Mouse (Mus musculus) retina, embryonic 14.5 days (tissue): ENCODE results near the gene Strn.
A peak's percentile ranks its signal among the peaks of the same experiment; 100 is the strongest.
"Not testable (repeated sequence)": the region's sequence is repeated elsewhere in the genome, so short reads cannot be mapped to it uniquely, and the experiment has no call there.

ENCODE experiments used
- DNase-seq: peaks from one replicate; pipeline ENCODE4 v3.0.0-alpha.2; 2015; ENCODE audit warnings: low spot score

Strn gene

DNA sequence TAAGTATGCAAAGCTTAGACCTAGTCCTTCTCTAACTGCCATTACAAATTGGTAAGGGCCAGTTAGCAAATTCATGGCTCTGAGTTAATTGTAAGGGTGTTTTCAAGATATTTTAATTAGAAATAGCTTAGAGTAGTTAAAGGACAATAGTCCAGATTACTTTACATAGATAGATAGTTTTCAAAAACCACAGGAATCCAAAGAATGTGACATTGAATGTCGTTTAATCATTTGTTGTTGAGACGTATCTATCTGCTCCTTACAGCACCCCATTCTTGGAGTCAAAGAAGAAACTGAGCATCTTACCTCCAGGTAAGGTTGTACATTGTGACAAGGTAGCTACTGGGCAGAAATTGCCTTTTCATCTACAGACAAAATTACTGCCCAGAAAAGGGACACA is 26.7 kb downstream of the Strn start:
- DNase-seq: no peak

GRCm38 (mm10) chr17:78708422-78708821 is 28.6 kb downstream of the Strn start:
- no peak for DNase-seq

- DNase-seq: no peak
These were observed 34.0 kb downstream of the Strn start for GRCm38 (mm10) chr17:78702988-78703387.

GRCm38 (mm10) chr17:78698965-78699364 is 38.0 kb downstream of the Strn start:
- DNase-seq: no peak

DNA sequence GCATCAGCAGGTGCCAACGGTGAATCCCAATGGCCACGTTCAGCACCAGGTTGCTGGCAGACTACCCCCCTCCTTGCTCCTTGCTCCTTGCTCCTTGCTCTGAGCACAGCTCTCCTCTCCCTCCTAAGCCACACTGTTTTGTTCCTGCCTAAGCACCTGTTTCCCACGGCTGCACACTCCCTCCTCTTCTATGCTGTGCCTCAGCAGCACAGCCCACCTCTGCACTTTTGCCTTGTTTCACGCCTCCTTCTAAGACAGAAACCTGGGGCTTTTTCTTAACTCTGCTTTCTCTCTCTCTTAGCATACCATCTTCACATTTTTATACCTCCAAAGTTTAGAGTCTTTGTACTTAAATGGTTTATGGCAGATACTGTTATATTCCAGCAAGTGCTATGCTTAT is 39.5 kb downstream of the Strn start:
- DNase-seq: no peak

DNA sequence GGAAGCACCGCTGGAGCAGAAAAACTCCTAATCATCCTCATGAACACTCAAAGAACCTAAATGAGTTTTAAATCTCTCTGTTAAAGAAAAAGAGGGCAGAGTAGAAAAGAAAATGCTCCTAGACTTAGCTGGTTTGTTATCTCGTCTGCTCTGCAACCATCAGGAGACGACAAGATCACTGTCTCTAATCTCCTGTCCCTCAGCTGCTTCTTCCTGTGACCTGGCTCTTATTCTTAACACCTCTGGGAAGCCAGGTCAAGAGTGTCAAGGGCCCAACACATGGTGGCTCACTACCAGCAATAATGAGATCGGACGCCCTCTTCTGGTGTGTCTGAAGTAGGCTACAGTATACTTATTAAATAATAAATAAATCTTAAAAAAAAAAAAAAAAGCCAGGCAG is 40.1 kb downstream of the Strn start:
- DNase-seq: no peak

GRCm38 (mm10) chr17:78689231-78689630 is 47.8 kb downstream of the Strn start:
- not testable (repeated sequence) for DNase-seq

DNA sequence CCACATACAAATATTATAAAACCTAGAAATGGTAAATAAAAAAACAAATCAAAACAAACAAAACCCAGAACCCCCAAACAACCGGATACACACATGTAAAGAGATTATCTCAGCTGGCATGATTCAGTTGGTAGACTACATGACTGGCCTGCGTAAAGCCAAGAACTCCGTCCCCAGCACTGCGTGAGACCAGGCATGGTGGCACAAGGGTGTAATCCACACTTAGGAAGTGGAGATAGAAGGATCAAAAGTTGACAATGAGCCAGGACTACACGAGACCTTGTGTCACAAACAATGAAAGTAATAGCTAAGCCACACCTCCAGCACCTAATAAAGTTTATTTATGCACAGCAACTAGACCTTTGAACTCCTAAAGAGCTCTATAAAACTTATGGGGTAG is 49.0 kb downstream of the Strn start:
- no peak for DNase-seq

GRCm38 (mm10) chr17:78685004-78685403 is 52.0 kb downstream of the Strn start:
- no peak for DNase-seq

DNA sequence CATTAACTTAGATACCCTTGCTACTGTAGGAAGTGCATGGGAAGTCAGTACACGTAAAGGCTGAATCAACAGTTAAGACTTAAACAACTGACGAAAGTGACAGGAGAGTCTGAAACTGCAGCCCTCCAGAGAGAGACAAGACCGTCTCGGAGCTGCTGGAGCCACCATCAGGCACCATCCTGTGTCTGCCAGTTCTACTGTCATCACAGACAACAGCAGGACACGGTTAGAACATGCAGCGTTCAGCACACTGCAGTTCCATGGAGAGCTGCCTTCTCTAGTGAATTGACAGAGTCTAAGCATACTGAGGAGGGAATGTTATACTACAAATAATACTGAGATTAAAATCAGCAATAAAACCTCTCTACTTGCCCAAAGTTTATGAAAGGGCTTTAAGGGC is 54.6 kb downstream of the Strn start:
- DNase-seq: no peak

DNA sequence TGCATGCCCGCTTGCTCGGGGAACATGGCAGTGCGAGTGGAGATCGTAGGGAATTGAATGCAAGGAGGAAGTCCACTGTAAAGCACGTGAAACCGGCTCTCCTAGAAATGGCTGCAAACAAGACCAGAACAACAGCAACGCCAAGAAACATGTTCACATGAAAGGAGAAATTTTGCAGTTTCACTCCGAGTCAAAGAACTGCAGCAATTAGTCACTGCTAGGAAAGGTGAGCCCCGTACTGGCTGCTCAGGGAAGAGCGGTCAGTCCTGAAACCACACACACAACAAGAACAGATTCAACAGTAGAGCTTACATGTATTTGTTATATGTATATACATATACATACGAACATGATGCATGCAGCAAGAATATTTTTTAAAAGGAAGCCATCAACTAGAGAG is 57.5 kb downstream of the Strn start:
- DNase-seq: no peak

- DNase-seq: no peak
These were observed 60.2 kb downstream of the Strn start for GRCm38 (mm10) chr17:78676813-78677212.

DNA sequence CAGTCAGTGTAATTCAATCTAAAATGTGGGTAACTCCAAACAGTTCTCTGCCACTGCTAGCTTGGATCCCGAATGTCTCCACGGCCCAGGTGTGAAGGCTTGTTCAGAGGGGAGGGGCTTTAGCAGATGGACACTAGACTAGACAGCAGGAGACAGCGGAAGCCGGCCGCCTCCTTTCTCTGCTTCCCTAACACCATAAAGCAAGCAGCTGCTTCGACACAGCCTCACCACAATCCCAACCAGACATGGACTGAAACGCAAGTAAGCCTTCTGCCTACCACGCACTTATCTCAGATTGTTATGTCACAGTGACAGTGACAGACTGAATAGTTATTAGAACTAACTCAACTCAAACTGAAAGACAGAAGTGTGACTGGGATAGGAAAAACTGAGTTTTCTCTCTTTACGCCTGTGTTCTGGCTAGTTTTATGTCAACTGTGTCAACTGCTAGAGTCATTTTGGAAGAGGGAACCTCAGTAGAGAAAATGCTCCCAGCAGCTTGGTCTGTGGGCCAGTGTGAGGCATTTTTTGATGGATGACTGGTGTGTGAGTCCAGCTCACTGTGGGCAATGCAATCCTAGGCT is 71.9 kb downstream of the Strn start:
- no peak for DNase-seq

DNA sequence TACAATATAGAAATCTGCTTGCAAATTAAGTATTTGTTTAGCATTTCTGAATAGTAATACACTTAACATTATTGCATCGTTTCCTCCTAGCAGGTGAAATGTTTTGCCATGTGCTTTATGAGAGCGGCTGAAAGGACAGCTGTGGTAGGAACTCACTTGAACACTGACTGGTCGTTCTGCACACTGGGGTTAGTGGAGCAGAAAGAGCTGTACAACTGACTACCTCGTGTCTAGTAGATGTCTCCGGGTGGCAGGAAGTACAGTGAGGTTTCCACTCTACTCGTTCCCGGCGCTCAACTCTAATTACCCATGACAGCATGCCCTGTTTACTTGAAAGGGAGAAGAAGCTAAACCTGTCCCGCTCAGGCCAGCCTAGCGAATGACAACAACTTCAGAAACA is 82.2 kb downstream of the Strn start:
- peak; percentile 13 for DNase-seq

DNA sequence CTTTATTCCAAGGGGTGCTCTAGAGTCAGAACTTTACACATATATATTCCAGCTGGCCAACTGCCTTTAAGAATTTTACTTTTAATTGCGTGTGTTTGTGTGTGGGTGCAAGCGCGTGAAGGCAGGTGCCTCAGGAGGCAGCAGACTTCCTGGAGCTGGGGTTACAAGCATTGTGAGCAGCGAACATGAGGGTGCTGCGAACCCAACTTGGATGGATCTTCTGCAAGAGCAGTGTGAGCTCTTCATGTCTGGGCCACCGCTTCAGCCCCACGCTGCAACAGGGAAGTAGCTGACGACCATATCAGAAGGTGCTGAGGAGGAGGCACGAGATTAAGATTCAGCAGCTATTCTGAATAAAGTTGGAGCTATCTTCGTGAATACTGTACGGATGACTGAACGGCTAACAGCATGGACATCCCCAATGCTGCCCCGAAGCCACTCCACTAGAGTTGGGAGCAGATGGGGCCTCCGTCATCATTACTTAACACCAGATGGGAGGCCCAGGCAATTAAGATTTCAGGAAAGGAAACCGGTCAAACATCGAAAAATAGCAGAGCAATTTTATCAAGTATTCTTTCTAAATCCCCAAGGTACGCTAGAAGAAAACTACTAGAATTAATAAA is 93.0 kb downstream of the Strn start:
- peak; percentile 65 for DNase-seq

GRCm38 (mm10) chr17:78642259-78642658 is 94.7 kb downstream of the Strn start:
- DNase-seq: no peak

DNA sequence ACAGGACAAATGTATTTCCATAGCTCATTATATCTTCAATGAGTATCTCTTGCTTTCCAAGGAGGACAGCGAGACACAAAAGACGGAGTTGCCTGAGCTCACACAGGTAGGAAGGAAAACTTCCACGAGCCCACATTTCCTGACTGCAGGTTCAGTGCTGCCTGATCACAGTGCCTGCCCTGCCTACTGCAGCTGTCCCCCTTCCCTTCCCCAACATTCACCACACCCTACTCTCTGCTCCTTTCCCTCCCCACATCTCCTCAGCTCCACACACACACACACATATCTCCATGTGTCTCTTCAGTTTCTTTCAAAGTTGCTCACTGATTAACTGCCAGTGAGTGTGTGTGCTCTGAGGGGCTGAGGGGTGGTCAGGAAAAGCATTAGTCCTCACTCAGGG is 96.6 kb downstream of the Strn start:
- no peak for DNase-seq

GRCm38 (mm10) chr17:78639099-78639498 is 97.9 kb downstream of the Strn start:
- no peak for DNase-seq

DNA sequence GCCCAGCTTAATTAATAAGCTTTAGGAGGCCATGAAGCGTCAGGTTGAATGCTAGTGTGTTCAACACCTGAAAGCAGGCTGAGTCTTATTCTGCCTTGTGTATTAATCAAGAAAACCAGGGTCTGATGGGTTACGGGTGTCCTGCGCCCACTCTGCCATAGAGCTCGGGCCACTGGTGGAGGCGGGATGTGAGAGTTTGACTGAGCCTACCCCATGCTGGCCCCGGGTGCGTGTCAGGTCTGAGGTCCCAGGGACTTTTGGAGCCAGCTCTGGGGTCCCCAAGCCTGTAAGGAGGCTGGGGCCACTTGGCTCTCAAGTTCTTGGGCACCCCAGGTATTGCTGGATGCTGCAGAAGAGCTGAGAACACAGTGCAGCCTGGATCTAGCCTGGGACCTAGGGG is 99.9 kb downstream of the Strn start:
- no peak for DNase-seq

DNA sequence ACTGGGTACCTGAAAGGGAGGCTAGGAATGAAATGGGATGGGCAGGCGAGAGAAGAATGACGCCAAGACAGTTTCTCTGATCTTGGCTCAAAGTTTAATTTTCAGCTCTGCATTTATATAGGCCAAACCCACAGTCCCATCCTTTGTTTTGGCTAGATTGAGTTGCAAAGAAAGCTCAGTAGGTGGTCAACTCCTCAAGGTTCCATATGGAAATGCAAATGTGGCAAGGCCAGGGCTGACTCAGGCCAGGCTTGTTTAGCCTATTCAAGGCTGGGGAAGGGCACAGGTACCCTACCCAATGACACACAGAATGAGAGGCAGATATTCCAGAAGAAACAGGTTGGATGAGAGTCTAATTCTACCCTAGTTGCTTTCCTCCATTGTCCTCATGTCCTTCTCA is 101.4 kb downstream of the Strn start:
- no peak for DNase-seq

DNA sequence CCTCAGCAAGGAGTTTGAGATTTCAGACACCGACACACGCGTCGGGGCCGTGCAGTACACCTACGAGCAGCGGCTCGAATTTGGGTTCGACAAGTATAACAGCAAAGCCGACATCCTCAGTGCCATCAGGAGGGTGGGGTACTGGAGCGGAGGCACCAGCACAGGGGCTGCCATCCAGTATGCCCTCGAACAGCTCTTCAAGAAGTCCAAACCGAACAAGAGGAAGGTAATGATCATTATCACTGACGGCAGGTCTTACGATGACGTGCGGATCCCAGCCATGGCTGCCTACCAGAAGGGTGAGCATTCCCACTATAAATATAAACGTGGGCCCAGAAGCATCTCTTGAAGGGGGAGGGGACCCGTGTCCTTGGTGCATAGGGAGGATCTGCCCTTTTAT is 112.1 kb downstream of the Strn start:
- no peak for DNase-seq

DNA sequence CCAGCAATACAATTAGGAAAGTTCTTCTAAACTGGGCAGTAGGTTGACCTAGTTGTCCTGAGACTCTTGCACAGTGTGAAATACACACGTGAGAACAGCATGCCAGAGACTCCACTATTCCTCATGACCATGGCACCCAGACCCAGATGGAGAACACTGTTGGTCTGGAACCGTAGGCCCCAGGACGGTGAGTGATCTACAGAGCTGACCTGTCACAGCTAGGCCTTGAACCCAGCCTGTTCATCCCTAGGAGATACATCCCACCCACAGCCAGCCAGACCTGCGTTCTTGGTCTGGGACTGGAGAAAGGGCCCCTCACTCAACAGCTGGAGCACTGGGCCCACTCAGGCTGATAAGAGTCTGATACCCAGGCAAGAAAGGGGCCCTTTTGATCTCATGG is 115.1 kb downstream of the Strn start:
- DNase-seq: no peak

DNA sequence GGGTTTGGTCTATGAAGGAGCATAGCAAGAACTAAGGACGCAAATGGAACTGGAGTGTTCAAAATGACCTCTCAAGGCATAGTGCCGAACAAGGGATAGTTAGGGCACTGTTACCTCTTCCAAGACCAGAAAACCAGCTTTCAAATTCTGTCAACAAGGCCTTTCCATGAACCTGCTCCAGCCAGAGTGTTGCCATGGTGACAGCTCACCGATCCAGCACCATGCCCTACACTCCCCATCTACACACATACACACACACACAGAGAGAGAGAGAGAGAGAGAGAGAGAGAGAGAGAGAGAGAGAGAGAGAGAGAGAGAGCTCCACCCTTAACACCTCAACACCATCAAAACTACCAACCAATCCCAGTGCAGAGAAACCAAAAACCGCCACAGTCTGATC is 116.3 kb downstream of the Strn start:
- no peak for DNase-seq

- DNase-seq: no peak
These were observed 117.0 kb downstream of the Strn start for GRCm38 (mm10) chr17:78619981-78620380.
